Mouse (Mus musculus): ENCODE measurements around the gene Fhdc1. TPM values are rescaled to one million over a fixed set of nuclear protein-coding genes. Genes with fewer than 3 reads are reported as not detected.

Gene Fhdc1
- total RNA-seq, 2 experiments from 2014 or later, result 0.58 to 0.87 TPM

GRCm38 (mm10) chr3:84436947-84437346 lies 43.3 kb downstream of the Fhdc1 start:
- intact Hi-C loops (cut with DNase I), result no loop called here
- DNase-seq, result no peak

DNA sequence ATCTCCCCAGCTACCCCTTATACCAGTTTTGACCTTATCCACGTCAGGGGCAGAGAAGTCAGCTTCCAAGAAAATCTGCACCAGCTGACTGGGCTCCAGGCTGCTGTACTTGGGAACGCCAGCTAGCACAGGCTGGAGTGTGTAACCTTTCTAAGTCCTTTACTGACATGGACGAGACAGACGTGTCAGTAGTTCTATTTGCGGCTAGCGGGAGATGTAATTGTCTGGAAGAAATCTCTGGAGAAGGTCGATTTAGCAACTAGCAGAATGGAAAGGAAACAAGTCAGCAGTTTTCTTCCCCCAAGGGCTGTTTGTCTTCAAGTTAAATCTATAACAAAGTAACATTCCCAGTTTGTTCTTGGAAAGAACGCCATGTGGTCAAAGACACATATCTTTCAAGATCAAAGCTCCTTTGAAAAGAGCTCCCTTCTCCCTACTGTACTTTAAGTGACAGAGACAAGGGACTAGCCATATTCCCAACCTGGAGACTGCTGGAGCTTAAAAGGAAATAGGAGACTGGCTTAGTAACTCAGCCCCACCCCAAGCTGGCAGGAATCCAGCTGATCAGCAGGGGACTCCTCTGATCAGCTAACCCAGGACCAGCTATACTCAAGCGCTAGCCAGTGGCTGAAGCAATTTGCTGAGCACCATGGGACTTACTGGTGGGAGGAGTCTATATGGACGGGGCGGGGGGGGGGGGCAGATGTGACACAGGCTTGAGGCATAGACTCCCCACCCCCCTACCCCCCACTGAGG lies 44.8 kb downstream of the Fhdc1 start:
- intact Hi-C loops (cut with DNase I), result no loop called here
- DNase-seq, result no peak

GRCm38 (mm10) chr3:84432797-84433445 lies 47.3 kb downstream of the Fhdc1 start:
- no peak for DNase-seq
- intact Hi-C loops (cut with DNase I), result no loop called here

DNA sequence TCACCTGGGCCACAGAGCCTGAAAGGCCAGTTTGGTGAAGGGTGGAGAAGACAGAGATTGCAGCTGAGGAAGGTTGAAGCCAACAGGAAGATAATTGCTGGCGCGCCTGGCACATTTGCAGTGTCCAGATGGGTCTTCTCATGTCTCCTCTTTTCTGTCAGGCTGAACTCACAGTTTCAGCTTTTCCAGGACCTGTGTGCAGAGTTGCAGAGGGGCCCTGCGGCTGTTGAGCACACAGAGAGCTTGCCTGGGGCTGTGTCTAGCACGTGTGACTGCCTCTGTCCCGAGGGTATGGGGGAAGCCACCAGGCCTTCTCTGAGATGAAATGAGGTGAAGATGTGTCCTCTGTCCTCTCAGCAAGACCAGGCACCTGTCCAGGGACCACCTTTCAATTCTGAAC lies 49.0 kb downstream of the Fhdc1 start:
- DNase-seq, result no peak
- intact Hi-C loops (cut with DNase I), result no loop called here

- DNase-seq, result no peak
- intact Hi-C loops (cut with DNase I), result no loop called here
Measured at GRCm38 (mm10) chr3:84430152-84430551, 50.1 kb downstream of the Fhdc1 start.

- DNase-seq, result no peak
- intact Hi-C loops (cut with DNase I), result no loop called here
Measured at GRCm38 (mm10) chr3:84428994-84429725, 51.1 kb downstream of the Fhdc1 start.

- intact Hi-C loops (cut with DNase I), result no loop called here
- no peak for DNase-seq
Measured at GRCm38 (mm10) chr3:84427779-84428178, 52.5 kb downstream of the Fhdc1 start.

DNA sequence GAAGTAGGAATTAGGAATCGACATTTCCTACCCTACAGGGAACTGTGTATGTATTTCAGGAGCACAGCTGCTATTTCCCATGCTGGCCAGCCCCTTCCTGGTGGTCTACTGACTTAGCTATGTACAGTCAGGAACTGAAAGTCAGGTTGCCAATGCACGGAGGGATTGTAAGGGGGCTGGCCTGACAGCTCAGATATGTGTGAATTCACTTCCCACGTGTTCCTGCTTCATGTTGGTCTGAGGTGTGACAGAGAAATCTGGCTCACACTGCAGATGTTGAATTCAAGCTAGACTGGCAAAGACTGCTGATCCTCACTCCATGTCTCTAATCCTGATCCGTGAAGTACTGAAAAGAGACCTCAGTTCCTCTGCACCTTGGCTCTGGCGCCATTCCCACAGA lies 57.9 kb downstream of the Fhdc1 start:
- DNase-seq, result no peak
- intact Hi-C loops (cut with DNase I), result no loop called here

DNA sequence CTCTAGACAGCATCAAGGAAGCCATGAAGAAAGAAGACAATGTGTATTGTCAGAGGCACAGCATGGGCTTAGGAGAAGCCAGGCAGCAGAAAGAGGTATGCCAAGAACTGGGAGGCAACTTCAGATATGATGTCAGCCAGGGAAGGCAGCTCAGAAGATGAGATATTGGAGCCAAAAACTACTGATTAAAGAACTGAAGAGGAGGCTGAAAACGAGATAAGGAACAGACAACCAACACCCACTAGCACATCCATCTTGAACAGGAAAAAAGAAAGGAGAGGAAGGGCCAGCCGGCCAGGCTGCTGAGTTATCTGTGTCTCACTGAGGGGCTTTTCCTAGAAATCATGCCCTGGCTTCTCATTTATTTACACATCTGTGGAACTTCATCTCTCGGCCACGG lies 66.4 kb downstream of the Fhdc1 start:
- intact Hi-C loops (cut with DNase I), result no loop called here
- no peak for DNase-seq

DNA sequence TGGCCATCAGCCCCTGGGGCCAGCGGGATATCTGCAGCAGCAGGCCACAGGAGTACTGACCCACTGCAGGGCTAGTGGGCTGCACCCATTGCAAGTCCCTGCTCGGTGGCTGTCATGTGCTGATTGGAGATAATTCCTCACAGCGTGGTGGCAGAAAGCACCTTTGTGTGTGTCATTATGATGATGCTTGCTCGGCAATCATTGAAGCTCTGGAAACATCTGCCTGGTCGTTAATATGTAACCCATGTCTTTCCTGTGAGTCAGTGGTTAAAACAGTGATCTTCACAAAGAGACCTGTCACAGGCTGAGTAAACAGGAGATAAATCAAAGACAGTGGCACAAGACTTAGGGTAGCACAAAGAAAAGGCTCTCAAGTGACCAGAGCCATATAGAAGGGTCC lies 67.3 kb downstream of the Fhdc1 start:
- intact Hi-C loops (cut with DNase I), result no loop called here
- DNase-seq, result no peak

- intact Hi-C loops (cut with DNase I), result no loop called here
- DNase-seq, result no peak
Measured at GRCm38 (mm10) chr3:84409474-84409862, 70.8 kb downstream of the Fhdc1 start.

GRCm38 (mm10) chr3:84408756-84409473 lies 71.3 kb downstream of the Fhdc1 start:
- DNase-seq, result no peak
- intact Hi-C loops (cut with DNase I), result no loop called here

- intact Hi-C loops (cut with DNase I), result no loop called here
- DNase-seq, result no peak
Measured at GRCm38 (mm10) chr3:84405523-84405922, 74.7 kb downstream of the Fhdc1 start.

DNA sequence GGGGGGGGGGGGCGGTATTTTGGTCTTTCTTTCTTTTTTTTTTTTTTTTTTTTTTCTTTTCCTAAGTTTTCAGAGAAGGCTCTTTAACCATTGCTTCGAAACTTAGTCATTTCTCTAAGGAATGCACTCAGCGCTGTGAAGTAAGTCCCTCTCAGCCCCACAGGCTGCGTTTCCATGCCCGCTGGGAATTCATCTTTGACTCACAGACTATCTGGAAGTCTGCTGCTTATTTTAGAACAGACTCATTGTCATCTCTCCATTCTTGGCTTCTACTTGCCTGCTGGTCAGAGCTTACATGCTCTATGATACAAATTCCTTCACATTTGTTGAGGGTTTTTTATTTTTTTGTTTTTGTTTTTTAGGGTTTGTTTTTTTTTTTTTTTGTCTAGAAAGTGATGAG lies 76.8 kb downstream of the Fhdc1 start:
- intact Hi-C loops (cut with DNase I), result no loop called here
- DNase-seq, result peak in 1 of 2 experiments; percentile 7

DNA sequence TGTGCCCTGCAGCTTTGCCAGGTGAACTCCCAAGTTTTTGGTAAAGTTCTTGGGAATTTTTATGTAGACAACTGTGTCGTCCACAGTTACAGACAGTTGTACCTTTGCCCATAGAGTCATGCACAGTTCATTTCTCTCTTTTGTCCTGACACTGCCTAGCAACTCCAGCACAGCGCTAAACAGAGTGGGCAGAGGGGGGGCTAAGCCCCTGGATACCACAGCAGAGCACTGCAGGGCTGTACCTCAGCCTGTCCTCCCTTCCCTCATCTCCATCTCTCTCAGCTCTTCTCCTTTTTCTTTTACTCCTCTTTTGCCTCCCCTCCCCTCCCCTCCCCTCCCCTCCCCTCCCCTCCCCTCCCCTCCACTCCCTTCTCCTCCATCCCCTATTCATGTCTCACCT lies 77.5 kb downstream of the Fhdc1 start:
- no peak for DNase-seq
- intact Hi-C loops (cut with DNase I), result no loop called here

DNA sequence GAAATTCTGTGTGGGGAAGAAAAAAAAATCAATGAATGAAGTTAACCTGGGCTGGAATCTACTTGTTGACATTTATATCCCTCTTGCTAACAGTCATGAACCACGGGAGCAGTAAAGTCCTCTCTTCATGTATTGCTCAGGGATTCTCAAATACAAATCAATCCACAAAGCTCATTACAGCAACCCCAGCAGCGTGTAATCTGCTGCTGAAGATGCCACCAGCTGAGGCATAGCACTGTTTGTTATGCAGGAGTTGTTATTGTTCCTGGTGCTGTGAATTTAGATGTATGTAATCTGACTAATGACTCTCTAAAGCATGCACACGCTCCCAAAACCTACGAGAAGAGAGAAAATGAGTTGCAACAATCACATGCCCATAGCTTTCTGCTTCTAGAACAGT lies 82.3 kb downstream of the Fhdc1 start:
- intact Hi-C loops (cut with DNase I), result no loop called here
- no peak for DNase-seq

GRCm38 (mm10) chr3:84396240-84396639 lies 84.0 kb downstream of the Fhdc1 start:
- intact Hi-C loops (cut with DNase I), result no loop called here
- DNase-seq, result no peak

GRCm38 (mm10) chr3:84395840-84396239 lies 84.4 kb downstream of the Fhdc1 start:
- intact Hi-C loops (cut with DNase I), result no loop called here
- DNase-seq, result no peak

GRCm38 (mm10) chr3:84394841-84395447 lies 85.3 kb downstream of the Fhdc1 start:
- intact Hi-C loops (cut with DNase I), result no loop called here
- DNase-seq, result no peak

Data from heart, postnatal 36 days (tissue).